Mouse (Mus musculus) cerebellum, adult 2 months (tissue): ENCODE measurements at regions not wholly inside any gene's neighbourhood (a gene's known extent, or its start where the extent isn't known, plus 50 kb on each side); places are given as distances from the start of the nearest gene placed in this dataset.
A peak's percentile ranks its signal among the peaks of the same experiment; 100 is the strongest.

Experiments
- DNase-seq, 2 experiments: peaks; one replicate each; pipeline ENCODE4 v3.0.0; 2021
- H3K27ac ChIP-seq: fragments of 200-500 bp; 2 replicates; pipeline ENCODE4 v1.5.1; 2012; ENCODE audit warnings: low read length, control low read depth, inconsistent platforms; ENCODE audit not compliant: insufficient read depth
- H3K27me3 ChIP-seq: fragments of 200-500 bp; 2 replicates; pipeline ENCODE4 v1.6.1; 2012; ENCODE audit warnings: inconsistent platforms, mild to moderate bottlenecking, low read length, moderate library complexity; ENCODE audit not compliant: control insufficient read depth, insufficient read depth
- H3K4me1 ChIP-seq: fragments of 200-500 bp; 2 replicates; pipeline ENCODE4 v1.6.1; 2011; ENCODE audit warnings: low read length; ENCODE audit not compliant: control insufficient read depth, insufficient read depth
- H3K4me3 ChIP-seq: fragments of 200-500 bp; replicated peaks from 2 replicates; pipeline ENCODE3; 2011; ENCODE audit warnings: mild to moderate bottlenecking, low read depth, low read length, control low read depth; ENCODE audit not compliant: insufficient read depth
- CTCF ChIP-seq: fragments of 200-500 bp; IDR thresholded peaks from 2 replicates; pipeline ENCODE4 v1.5.1; 2011; ENCODE audit warnings: low read depth, mild to moderate bottlenecking, control low read depth, low read length, moderate library complexity, borderline replicate concordance; ENCODE audit not compliant: insufficient read depth
- POLR2A ChIP-seq: fragments of 200-500 bp; IDR thresholded peaks from 2 replicates; pipeline ENCODE4 v1.6.1; 2011; ENCODE audit warnings: low read length, control low read depth, borderline replicate concordance; ENCODE audit not compliant: insufficient read depth
- WGBS: fragments of 180-500 bp; shearing (Covaris S2); methylation state at CpG from one replicate; pipeline ENCODE4 v1.1.7; 2018; 5-methylcytosine and 5-hydroxymethylcytosine counted together

DNA sequence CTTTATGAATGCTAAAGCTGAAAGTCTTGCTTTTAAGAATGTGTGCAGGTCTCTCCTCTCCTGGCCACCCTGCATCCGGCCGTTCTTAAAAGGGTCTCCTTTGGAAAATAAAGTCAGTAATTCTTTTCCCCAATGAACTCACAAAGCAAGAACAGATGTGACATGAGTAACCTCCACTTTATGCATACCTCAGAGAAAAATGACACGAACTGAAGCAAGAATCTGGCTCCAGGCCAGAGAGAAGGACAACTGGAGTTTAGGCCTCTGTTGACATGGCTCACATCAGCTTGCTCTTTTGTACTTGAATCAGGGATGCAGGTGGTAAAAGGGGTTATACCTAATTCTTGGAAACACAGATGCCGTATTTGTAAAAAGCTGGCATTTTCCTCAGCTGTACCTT, 368.0 kb upstream of the Pappa start:
- Histone ChIP-seq H3K4me3 (no peak overlapping the region), H3K27me3 (no peaks in the 10 kb centered on the region), H3K4me1 (no peaks in the 10 kb centered on the region), H3K27ac (no peak overlapping the region)
- WGBS: 76% methylated on average over 4 of the region's 4 CpGs
- TF ChIP-seq CTCF: no peak
- no peak for DNase-seq

DNA sequence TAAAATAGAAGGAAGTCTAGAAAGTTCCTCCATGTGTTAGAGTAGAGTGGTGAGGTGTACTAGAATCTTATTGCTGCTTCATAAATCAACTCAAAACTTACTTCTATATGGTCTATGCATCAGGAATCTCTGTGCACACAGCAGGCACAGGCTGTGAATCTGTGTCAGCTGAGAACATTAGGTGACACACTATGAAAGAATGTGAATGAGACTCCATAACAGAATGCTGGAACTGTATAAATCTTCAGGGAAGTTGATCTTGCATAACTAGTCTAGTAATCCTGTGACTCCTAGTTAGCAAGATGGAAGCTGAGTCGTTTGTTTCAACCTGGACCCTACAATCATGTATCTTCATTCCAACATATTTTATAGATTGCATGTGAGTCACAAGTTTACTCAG, 355.4 kb upstream of the Pappa start:
- WGBS: 70% methylated on average over 1 of the region's 1 CpGs
- DNase-seq: no peak
- Histone ChIP-seq H3K27ac (no peak overlapping the region), H3K4me1 (no peaks in the 10 kb centered on the region), H3K27me3 (no peaks in the 10 kb centered on the region), H3K4me3 (no peak overlapping the region)
- TF ChIP-seq POLR2A (no peak), CTCF (no peak)

GRCm38 (mm10) chr4:64803886-64804285, 320.1 kb upstream of the Pappa start:
- Histone ChIP-seq H3K4me1 (peaks cover 10% of the 10 kb centered on the region; the same call in 1 of the 2 replicates), H3K27ac (peak overlapping the region; percentile 41; the same call in 1 of the 2 replicates), H3K4me3 (no peak overlapping the region), H3K27me3 (no peaks in the 10 kb centered on the region)
- 15% methylated on average over 7 of the region's 7 CpGs for WGBS
- peak; percentile 81 to 92 for DNase-seq
- TF ChIP-seq CTCF (no peak), POLR2A (no peak)

DNA sequence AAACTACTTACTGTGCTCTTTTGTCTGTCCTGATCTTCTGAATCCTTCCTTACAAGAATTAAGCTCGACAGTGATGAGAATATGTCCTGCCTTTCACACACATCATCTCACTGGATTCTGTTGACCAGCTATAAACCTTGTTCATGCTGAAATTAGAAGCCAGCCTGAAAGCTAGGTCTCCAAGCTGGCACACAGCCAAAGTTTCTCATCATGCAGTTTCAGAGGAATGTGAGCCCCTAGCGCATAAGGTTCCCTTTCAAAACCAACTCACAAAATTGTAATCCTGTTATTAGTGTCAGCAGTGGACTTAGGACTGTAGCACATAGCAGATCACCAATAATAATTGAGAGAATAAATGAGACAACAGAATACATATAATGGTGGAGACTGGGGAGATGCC, 319.0 kb upstream of the Pappa start:
- TF ChIP-seq CTCF (no peak), POLR2A (no peak)
- Histone ChIP-seq H3K4me3 (no peak overlapping the region), H3K27ac (no peak overlapping the region), H3K27me3 (no peaks in the 10 kb centered on the region), H3K4me1 (peaks cover 10% of the 10 kb centered on the region; the same call in 1 of the 2 replicates)
- peak; percentile 28 to 42 for DNase-seq
- 76% methylated on average over 2 of the region's 2 CpGs for WGBS

- no peak for TF ChIP-seq CTCF
- no peak for TF ChIP-seq POLR2A
- Histone ChIP-seq H3K27ac (no peak overlapping the region), H3K27me3 (no peaks in the 10 kb centered on the region), H3K4me3 (no peak overlapping the region), H3K4me1 (peaks cover 10% of the 10 kb centered on the region; the same call in 1 of the 2 replicates)
- 97% methylated on average over 1 of the region's 1 CpGs for WGBS
- DNase-seq: no peak
Observed at GRCm38 (mm10) chr4:64807148-64807547, 316.8 kb upstream of the Pappa start.

DNA sequence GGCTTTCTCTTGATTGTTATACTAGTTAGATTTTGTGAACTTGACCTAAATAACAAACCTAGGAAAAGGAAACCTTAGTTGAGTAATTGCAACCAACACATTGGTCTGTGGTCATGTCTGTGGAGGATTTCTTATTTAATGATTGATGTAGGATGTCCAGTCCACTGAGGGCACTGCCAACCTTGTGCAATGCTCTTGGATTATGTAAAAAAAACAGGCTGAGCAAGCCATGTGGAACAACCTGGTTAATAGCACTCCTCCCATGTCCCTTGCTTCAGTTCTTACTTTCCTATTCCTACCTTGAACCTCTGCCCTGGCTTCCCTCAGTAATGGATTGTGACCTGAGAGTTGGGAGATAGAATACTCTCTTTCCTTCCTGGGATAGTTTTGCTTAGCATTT, 312.0 kb upstream of the Pappa start:
- Histone ChIP-seq H3K4me1 (no peaks in the 10 kb centered on the region), H3K4me3 (no peak overlapping the region), H3K27ac (no peak overlapping the region), H3K27me3 (no peaks in the 10 kb centered on the region)
- no peak for DNase-seq
- TF ChIP-seq CTCF (no peak), POLR2A (no peak)

- Histone ChIP-seq H3K27me3 (no peaks in the 10 kb centered on the region), H3K4me1 (no peaks in the 10 kb centered on the region), H3K27ac (no peak overlapping the region), H3K4me3 (no peak overlapping the region)
- DNase-seq: no peak
- WGBS: 91% methylated on average over 4 of the region's 4 CpGs
- TF ChIP-seq CTCF (no peak), POLR2A (no peak)
Observed at GRCm38 (mm10) chr4:64812812-64813211, 311.2 kb upstream of the Pappa start.

GRCm38 (mm10) chr4:64832882-64833281, 291.1 kb upstream of the Pappa start:
- no peaks in the 10 kb centered on the region for H3K4me1 ChIP-seq
- H3K27me3 ChIP-seq: no peaks in the 10 kb centered on the region
- H3K27ac ChIP-seq: no peak overlapping the region
- DNase-seq: peak; percentile 20 to 23
- no peak overlapping the region for H3K4me3 ChIP-seq
- TF ChIP-seq CTCF: peak; percentile 47; the same call in 1 of the 2 replicates
- TF ChIP-seq POLR2A: no peak
- 46% methylated on average over 2 of the region's 2 CpGs for WGBS
